11 mouse cellular contexts compared by ENCODE assay signal in the genomic region with DNA sequence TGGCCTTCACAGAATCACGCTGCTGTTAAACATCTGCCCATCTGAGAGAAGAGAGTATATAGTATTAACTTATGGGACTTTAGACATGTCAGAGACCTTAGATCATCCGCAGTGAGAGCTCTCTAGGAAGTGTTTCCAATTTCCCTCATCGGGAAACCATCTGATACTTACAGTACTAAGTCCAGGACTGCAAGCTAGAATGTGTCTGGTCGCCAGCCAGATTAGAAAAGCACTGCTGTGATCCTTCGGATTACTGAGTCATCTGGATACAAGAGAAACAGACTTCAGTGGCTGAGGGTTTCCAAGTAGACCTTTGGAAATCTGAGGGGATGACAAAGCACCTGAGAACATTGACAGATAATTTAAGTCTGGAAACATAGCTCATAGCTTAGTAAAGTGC.
DNase-seq lines count a peak whose midpoint lies in the region.
"Had no signal": no experiment of that assay in that cellular context is flagged by ENCODE, and none has a peak within 500 bp of the region (broad histone marks: within the 10 kb centered on the region; RNA-seq: fewer than 3 reads in every experiment).

No protein-coding gene starts in this region.

- DNase-seq in gastrocnemius, postnatal 10 days: peak; percentile 23
- no peak for DNase-seq in gastrocnemius, adult 18-20 months (ENCODE audit: low spot score)
- DNase-seq in kidney, adult 9 months: peak; percentile 48
- DNase-seq in kidney, postnatal 4 days: no peak
- peak; percentile 18 for DNase-seq in urinary bladder, postnatal 14 days (ENCODE audit: low spot score)
- DNase-seq in urinary bladder, adult 2 months (ENCODE audit: low spot score): no peak
- DNase-seq: adrenal gland, adult 8-10 months; cerebellum, adult 2 months; gastrocnemius, postnatal 25 days; heart, adult 11 months; heart, postnatal 36 days had no signal

Comparison
In these comparisons a context has a peak if more than half of its experiments do, and no peak if none do; other contexts are left out.
1. DNase-seq: peak in gastrocnemius, postnatal 10 days (single experiment), kidney, adult 9 months (single experiment) and urinary bladder, postnatal 14 days (single experiment); none in gastrocnemius, adult 18-20 months (single experiment), kidney, postnatal 4 days (0 of 2) and urinary bladder, adult 2 months (single experiment).